Mouse (Mus musculus) midbrain, embryonic 16.5 days (tissue): ENCODE measurements around the gene Tes. TPM values are rescaled to one million over a fixed set of nuclear protein-coding genes. Genes with fewer than 3 reads are reported as not detected.

Experiments used
- ATAC-seq: fragments of 200-750 bp; cut with Nextera tagmentation; 2 replicates; pipeline ENCODE4 v1.8.0; 2017; ENCODE audit warnings: moderate TSS enrichment
- H3K27ac ChIP-seq: fragments of 300-500 bp; sonication (generic); 2 replicates; pipeline ENCODE4 v1.5.1; 2014; ENCODE audit warnings: mild to moderate bottlenecking, low read length, mixed read lengths
- H3K27me3 ChIP-seq: fragments of 300-500 bp; sonication (generic); 2 replicates; pipeline ENCODE4 v1.6.1; 2014; ENCODE audit warnings: low read depth, low read length, mixed read lengths; ENCODE audit not compliant: control insufficient read depth, insufficient read depth
- H3K36me3 ChIP-seq: fragments of 300-500 bp; sonication (generic); 2 replicates; pipeline ENCODE4 v1.6.1; 2014; ENCODE audit warnings: mild to moderate bottlenecking, low read length, moderate library complexity, mixed read lengths; ENCODE audit not compliant: control insufficient read depth, insufficient read depth
- H3K4me1 ChIP-seq: fragments of 300-500 bp; sonication (generic); 2 replicates; pipeline ENCODE4 v1.6.1; 2014; ENCODE audit warnings: mild to moderate bottlenecking, low read length, mixed read lengths; ENCODE audit not compliant: control insufficient read depth, insufficient read depth
- H3K4me2 ChIP-seq: fragments of 300-500 bp; sonication (generic); 2 replicates; pipeline ENCODE4 v1.6.1; 2014; ENCODE audit warnings: mild to moderate bottlenecking, low read length, mixed read lengths
- H3K4me3 ChIP-seq: fragments of 300-500 bp; sonication (generic); 2 replicates; pipeline ENCODE4 v1.5.1; 2014; ENCODE audit warnings: low read depth, mild to moderate bottlenecking, low read length, moderate library complexity, mixed read lengths
- H3K9ac ChIP-seq: fragments of 300-500 bp; sonication (generic); 2 replicates; pipeline ENCODE4 v1.6.1; 2014; ENCODE audit warnings: low read depth, low read length, mixed read lengths
- H3K9me3 ChIP-seq: fragments of 300-500 bp; sonication (generic); replicated peaks from 2 replicates; pipeline ENCODE4 v1.6.1; 2014; ENCODE audit warnings: mild to moderate bottlenecking, low read length, mixed read lengths; ENCODE audit not compliant: control insufficient read depth, poor library complexity, severe bottlenecking
- WGBS: fragments of 180-500 bp; shearing (Covaris S2); extraction: QIAGEN DNeasy Blood & Tissue Kit; methylation state at CpG from one replicate; pipeline ENCODE4 v1.1.7; 2014; 5-methylcytosine and 5-hydroxymethylcytosine counted together
- polyA plus RNA-seq: library from polyadenylated mRNA; unstranded; fragments of >200 nt; fragmentation: Nextera tagmentation; extraction: Ambion mirVana; gene quantifications from 2 replicates; pipeline ENCODE4 v1.2.1, GENCODE M21; 2015

Tes gene
- polyA plus RNA-seq, 1 experiment from 2014 or later, result 26.7 TPM

DNA sequence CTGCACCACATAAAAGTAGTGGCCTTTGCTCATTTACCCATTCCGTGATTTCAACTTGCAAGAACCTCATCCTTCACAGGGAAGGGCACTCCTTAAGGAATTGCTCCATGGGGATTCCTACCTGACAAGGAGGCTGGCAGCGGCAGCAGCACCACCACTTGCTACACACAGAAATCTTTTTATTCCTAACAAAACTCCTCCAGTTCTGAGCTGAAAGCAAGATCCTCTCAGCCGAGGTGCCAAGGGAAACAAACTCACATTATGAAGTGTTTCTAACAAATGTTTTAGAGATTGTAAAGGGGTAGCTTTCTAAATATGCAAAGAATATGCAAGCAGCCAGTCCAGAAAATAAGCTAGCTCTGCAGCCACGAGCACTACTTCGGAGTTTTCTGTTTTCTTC lies 49.6 kb downstream of the Tes start:
- ATAC-seq, result no peak
- Histone ChIP-seq H3K9me3 (no peaks in the 10 kb centered on the region), H3K27me3 (no peaks in the 10 kb centered on the region), H3K4me3 (no peak overlapping the region), H3K9ac (no peak overlapping the region), H3K4me2 (no peak overlapping the region), H3K36me3 (no peaks in the 10 kb centered on the region), H3K4me1 (no peaks in the 10 kb centered on the region), H3K27ac (no peak overlapping the region)
- WGBS, result 67% methylated on average over 5 of the region's 5 CpGs

GRCm38 (mm10) chr6:17115046-17115790 lies 50.3 kb downstream of the Tes start:
- WGBS, result 80% methylated on average over 2 of the region's 2 CpGs
- no peak overlapping the region for H3K9ac ChIP-seq
- no peak overlapping the region for H3K27ac ChIP-seq
- no peak overlapping the region for H3K4me2 ChIP-seq
- no peak for ATAC-seq
- no peaks in the 10 kb centered on the region for H3K36me3 ChIP-seq
- H3K4me1 ChIP-seq, result no peaks in the 10 kb centered on the region
- no peak overlapping the region for H3K4me3 ChIP-seq
- no peaks in the 10 kb centered on the region for H3K9me3 ChIP-seq
- no peaks in the 10 kb centered on the region for H3K27me3 ChIP-seq

- no peak for ATAC-seq
- 88% methylated on average over 7 of the region's 7 CpGs for WGBS
- Histone ChIP-seq H3K27me3 (no peaks in the 10 kb centered on the region), H3K4me1 (no peaks in the 10 kb centered on the region), H3K36me3 (no peaks in the 10 kb centered on the region), H3K9me3 (no peaks in the 10 kb centered on the region), H3K4me2 (no peak overlapping the region), H3K27ac (no peak overlapping the region), H3K4me3 (no peak overlapping the region), H3K9ac (no peak overlapping the region)
These were observed 54.7 kb downstream of the Tes start for GRCm38 (mm10) chr6:17119521-17120232.

- Histone ChIP-seq H3K4me3 (no peak overlapping the region), H3K9ac (no peak overlapping the region), H3K36me3 (no peaks in the 10 kb centered on the region), H3K9me3 (no peaks in the 10 kb centered on the region), H3K27me3 (no peaks in the 10 kb centered on the region), H3K27ac (no peak overlapping the region), H3K4me1 (no peaks in the 10 kb centered on the region), H3K4me2 (no peak overlapping the region)
- 73% methylated on average over 2 of the region's 2 CpGs for WGBS
- ATAC-seq, result no peak
These were observed 75.1 kb downstream of the Tes start for GRCm38 (mm10) chr6:17140021-17140420.

DNA sequence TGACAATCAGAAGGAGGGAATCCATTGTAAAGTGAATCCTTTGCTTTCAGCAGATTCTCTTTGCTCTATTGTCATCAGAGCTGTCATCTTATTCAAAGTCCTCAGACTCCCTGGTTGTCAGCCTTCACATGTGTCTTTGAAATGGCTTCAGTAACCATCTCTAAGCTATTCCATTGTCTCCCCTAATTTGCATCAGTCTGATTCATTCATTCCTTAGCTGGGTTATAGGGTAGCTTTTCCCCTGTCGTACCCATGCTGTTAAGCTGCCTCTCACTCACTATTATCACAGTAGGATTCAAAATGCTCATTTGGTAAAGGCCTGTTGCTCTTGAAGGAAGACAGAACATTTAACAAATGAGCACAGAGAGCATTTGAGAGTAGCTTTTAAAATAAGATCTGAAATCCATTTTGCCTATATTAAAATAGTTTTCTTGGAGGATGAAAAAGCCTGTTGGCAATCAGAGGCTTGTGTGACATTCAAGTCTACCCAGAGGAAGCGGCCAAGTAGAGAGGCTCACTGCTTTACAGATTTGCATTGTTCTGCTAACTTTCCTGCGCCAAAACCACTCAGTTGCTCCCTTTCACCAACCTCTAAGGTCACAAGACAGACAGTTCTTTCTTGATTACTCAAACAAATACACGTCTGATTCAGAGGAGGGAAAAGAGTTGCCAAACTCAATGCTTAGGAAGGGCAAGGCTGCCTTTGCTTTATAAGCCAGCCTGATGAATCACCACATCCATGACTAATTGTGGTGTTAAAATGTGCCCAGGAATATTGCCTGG lies 77.8 kb downstream of the Tes start:
- Histone ChIP-seq H3K27ac (no peak overlapping the region), H3K27me3 (no peaks in the 10 kb centered on the region), H3K4me2 (no peak overlapping the region), H3K9ac (no peak overlapping the region), H3K36me3 (no peaks in the 10 kb centered on the region), H3K4me1 (no peaks in the 10 kb centered on the region), H3K9me3 (no peaks in the 10 kb centered on the region), H3K4me3 (no peak overlapping the region)
- ATAC-seq, result peak; percentile 80
- 3% methylated on average over 4 of the region's 4 CpGs for WGBS

DNA sequence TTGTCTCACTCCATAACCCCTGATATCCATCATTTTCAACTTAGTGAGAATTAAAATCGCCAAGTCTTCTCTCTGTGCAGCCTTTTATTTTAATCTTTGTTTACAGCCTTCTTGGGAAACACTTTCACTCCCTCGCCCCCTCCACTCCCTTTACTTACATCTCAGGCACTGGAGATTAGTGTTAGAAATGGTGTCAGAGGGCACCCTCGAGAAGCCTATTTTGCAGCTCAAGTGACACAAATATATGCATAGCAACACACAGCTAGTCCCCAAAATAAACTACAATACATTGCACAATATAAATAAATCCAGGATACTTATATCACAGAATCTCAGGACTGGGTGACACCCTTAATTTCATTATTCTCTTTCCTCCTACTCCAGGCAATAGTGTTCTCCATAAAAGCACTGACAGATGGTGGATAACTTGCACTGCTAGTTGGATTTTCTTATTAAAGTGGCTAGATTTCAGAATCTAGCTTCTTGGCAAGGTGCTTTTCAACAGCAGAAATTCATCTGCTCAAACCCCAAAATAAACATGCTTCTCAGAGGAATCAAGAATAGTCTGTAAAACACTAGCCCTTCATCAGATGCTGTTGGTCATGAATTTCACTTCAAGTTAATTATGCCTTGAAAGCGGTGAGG lies 86.2 kb downstream of the Tes start:
- ATAC-seq, result no peak
- H3K27me3 ChIP-seq, result no peaks in the 10 kb centered on the region
- H3K4me3 ChIP-seq, result no peak overlapping the region
- H3K36me3 ChIP-seq, result no peaks in the 10 kb centered on the region
- no peak overlapping the region for H3K27ac ChIP-seq
- H3K4me2 ChIP-seq, result no peak overlapping the region
- WGBS, result 71% methylated on average over 4 of the region's 4 CpGs
- no peaks in the 10 kb centered on the region for H3K4me1 ChIP-seq
- H3K9ac ChIP-seq, result no peak overlapping the region
- H3K9me3 ChIP-seq, result no peaks in the 10 kb centered on the region

GRCm38 (mm10) chr6:17152551-17152950 lies 87.6 kb downstream of the Tes start:
- Histone ChIP-seq H3K4me1 (no peaks in the 10 kb centered on the region), H3K36me3 (no peaks in the 10 kb centered on the region), H3K4me3 (no peak overlapping the region), H3K27ac (no peak overlapping the region), H3K27me3 (no peaks in the 10 kb centered on the region), H3K9me3 (no peaks in the 10 kb centered on the region), H3K4me2 (no peak overlapping the region), H3K9ac (no peak overlapping the region)
- 86% methylated on average over 3 of the region's 3 CpGs for WGBS
- no peak for ATAC-seq
